Mouse (Mus musculus) cortical plate, adult 2 months (tissue): ENCODE results near the gene Apbb2.

ENCODE experiments used
- CTCF ChIP-seq: fragments of 200-500 bp; IDR thresholded peaks from 2 replicates; pipeline ENCODE4 v1.5.1; 2011; ENCODE audit warnings: mild to moderate bottlenecking, control low read depth, low read length; ENCODE audit not compliant: insufficient read depth; ENCODE audit errors: extremely low read depth
- POLR2A ChIP-seq: fragments of 200-500 bp; IDR thresholded peaks from 2 replicates; pipeline ENCODE4 v1.6.1; 2011; ENCODE audit warnings: mild to moderate bottlenecking, low read length, control low read depth; ENCODE audit not compliant: insufficient read depth; ENCODE audit errors: extremely low read depth

DNA sequence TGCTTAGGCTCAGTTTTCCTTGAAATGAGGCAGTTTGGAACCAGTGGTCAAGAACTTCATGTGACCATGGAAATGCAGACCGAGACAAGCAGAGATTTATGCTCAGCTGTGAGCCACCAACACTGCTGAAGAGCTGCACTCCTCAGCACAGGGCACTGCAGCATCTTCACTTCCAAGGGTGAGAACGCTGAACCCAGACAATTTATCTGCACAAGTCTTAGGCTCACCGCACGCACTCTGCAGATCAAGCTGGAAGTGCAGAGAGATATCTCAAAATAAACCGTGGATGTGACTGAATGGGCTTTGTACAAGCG lies 114.2 kb downstream of the Apbb2 start:
- TF ChIP-seq CTCF (no peak), POLR2A (no peak)
